Mouse (Mus musculus) cerebellum, postnatal 4 days (tissue): ENCODE results near the gene Pitpna.

Experiments used
- DNase-seq, 2 experiments: peaks; one replicate each; pipeline ENCODE4 v3.0.0; 2022; ENCODE audit warnings: low spot score in 2 of 2, mixed read lengths in 1 of 2

Gene Pitpna

GRCm38 (mm10) chr11:75657841-75658240 lies 69.9 kb downstream of the Pitpna start:
- DNase-seq: no peak

- DNase-seq: no peak
Measured at GRCm38 (mm10) chr11:75658311-75658710, 70.4 kb downstream of the Pitpna start.

GRCm38 (mm10) chr11:75658996-75659750 lies 71.3 kb downstream of the Pitpna start:
- DNase-seq: no peak

- no peak for DNase-seq
Measured at GRCm38 (mm10) chr11:75660081-75660590, 72.2 kb downstream of the Pitpna start.

GRCm38 (mm10) chr11:75660941-75661800 lies 73.3 kb downstream of the Pitpna start:
- no peak for DNase-seq

GRCm38 (mm10) chr11:75662131-75662530 lies 74.2 kb downstream of the Pitpna start:
- no peak for DNase-seq

GRCm38 (mm10) chr11:75666296-75666695 lies 78.4 kb downstream of the Pitpna start:
- DNase-seq: no peak

GRCm38 (mm10) chr11:75668621-75669020 lies 80.7 kb downstream of the Pitpna start:
- no peak for DNase-seq

- DNase-seq: no peak
Measured at GRCm38 (mm10) chr11:75669176-75669852, 81.4 kb downstream of the Pitpna start.

- DNase-seq: no peak
Measured at GRCm38 (mm10) chr11:75669853-75670200, 81.9 kb downstream of the Pitpna start.

GRCm38 (mm10) chr11:75671426-75672180 lies 83.7 kb downstream of the Pitpna start:
- no peak for DNase-seq

- no peak for DNase-seq
Measured at GRCm38 (mm10) chr11:75673411-75673810, 85.5 kb downstream of the Pitpna start.

GRCm38 (mm10) chr11:75674875-75675274 lies 87.0 kb downstream of the Pitpna start:
- DNase-seq: no peak

GRCm38 (mm10) chr11:75677881-75678746 lies 90.2 kb downstream of the Pitpna start:
- no peak for DNase-seq
